Mouse (Mus musculus): Measurements from ENCODE around the gene Ssxb8.
"Not testable (repeated sequence)": the region's sequence is repeated elsewhere in the genome, so short reads cannot be mapped to it uniquely, and the experiment has no call there.

Ssxb8 gene

DNA sequence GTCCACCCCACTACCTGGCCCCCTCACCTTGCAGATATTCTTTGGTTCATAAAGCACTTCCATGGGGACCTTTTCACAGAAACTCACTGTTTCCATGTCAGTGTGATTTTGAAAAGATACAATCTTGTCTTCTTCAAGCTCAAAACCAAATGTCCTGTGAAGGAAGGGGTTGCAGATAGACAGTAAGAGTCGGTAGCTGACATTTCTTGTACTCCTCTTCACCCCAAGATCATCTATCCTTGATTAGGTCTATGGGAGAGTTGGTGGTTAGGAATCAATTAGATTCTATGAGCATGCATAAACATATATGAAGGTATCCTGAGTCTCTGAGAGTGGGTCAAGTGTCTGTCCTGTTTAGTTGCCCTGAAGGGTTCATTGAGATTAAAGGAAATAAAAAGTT lies at the start of gene Ssxb8:
Ssxb8 (minus strand) TSS at position 101 of the 400 bp plus-strand sequence.
- not testable (repeated sequence) for DNase-seq (ENCODE audit: low spot score)

DNA sequence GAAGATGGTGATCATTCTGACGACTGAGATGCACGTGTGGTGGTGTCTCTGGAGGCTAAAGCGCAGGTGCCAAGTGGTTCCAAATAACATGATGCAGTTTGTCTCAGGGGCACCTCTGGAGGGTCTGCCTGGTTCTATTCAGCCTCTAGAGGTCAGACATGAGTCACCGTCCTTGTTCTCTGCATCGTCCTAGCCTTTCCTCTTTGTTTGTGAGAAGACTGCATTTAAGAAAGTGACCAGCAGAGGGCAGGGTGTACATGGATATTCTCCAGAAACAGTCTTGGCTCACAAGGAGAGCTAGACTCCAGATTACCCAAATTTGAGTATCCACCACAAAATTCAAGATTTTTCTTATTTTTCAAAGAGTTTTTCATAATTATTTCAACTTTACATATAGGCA lies 42.3 kb upstream of the Ssxb8 start:
- no peak for DNase-seq (ENCODE audit: low spot score)

DNA sequence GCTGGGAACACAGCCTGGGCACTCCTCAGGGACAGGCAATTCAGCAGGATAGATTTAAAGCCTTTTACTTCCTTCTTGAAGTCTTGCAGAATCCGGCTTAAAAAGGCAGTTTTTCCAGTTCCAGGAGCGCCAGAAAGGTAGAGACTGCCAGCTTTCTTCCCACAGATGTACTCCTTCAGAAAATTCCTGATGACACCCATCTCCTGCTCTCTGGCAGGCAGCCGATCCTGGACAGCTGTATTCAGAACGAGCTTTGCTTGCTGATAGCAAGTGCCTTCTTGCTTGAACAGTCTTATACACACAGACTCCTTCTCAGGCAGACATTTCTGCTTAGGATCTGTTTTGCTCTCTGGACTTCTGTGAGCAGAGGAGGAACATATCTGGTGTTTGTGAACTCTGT lies 27.6 kb downstream of the Ssxb8 start:
- DNase-seq (ENCODE audit: low spot score), result no peak
